Mouse (Mus musculus) forebrain, embryonic 13.5 days (tissue): ENCODE data around the gene Psg27. TPM values are rescaled to one million over a fixed set of nuclear protein-coding genes. Genes with fewer than 3 reads are reported as not detected.
"Not testable (repeated sequence)": the region's sequence is repeated elsewhere in the genome, so short reads cannot be mapped to it uniquely, and the experiment has no call there.

Experiments used
- ATAC-seq: fragments of 200-750 bp; cut with Nextera tagmentation; 2 replicates; pipeline ENCODE4 v1.8.0; 2017
- H3K27ac ChIP-seq: fragments of 300-500 bp; sonication (generic); 2 replicates; pipeline ENCODE4 v1.5.1; 2015; ENCODE audit warnings: inconsistent platforms, mild to moderate bottlenecking, moderate library complexity
- H3K27me3 ChIP-seq: fragments of 300-500 bp; sonication (generic); 2 replicates; pipeline ENCODE4 v1.6.1; 2015; ENCODE audit warnings: mild to moderate bottlenecking, inconsistent platforms
- H3K36me3 ChIP-seq: fragments of 300-500 bp; sonication (generic); 2 replicates; pipeline ENCODE4 v1.6.1; 2015; ENCODE audit warnings: mild to moderate bottlenecking, inconsistent platforms; ENCODE audit not compliant: poor library complexity, severe bottlenecking
- H3K4me1 ChIP-seq: fragments of 300-500 bp; sonication (generic); 2 replicates; pipeline ENCODE4 v1.6.1; 2015; ENCODE audit warnings: inconsistent platforms
- H3K4me2 ChIP-seq: fragments of 300-500 bp; sonication (generic); 2 replicates; pipeline ENCODE4 v1.6.1; 2015; ENCODE audit warnings: inconsistent platforms, mild to moderate bottlenecking, moderate library complexity
- H3K4me3 ChIP-seq: fragments of 300-500 bp; sonication (generic); 2 replicates; pipeline ENCODE4 v1.5.1; 2015; ENCODE audit warnings: mild to moderate bottlenecking, inconsistent platforms
- H3K9ac ChIP-seq: fragments of 300-500 bp; sonication (generic); 2 replicates; pipeline ENCODE4 v1.6.1; 2015; ENCODE audit warnings: mild to moderate bottlenecking, inconsistent platforms
- H3K9me3 ChIP-seq: fragments of 300-500 bp; sonication (generic); replicated peaks from 2 replicates; pipeline ENCODE4 v1.6.1; 2016; ENCODE audit warnings: inconsistent platforms
- WGBS: fragments of 180-500 bp; shearing (Covaris S2); methylation state at CpG from one replicate; pipeline ENCODE4 v1.1.7; 2015; 5-methylcytosine and 5-hydroxymethylcytosine counted together
- polyA plus RNA-seq: library from polyadenylated mRNA; unstranded; fragments of >200 nt; fragmentation: Nextera tagmentation; extraction: Ambion mirVana; gene quantifications from 2 replicates; pipeline ENCODE4 v1.2.1, GENCODE M21; 2015

The Psg27 gene
- not detected in 2 replicates for polyA plus RNA-seq

DNA sequence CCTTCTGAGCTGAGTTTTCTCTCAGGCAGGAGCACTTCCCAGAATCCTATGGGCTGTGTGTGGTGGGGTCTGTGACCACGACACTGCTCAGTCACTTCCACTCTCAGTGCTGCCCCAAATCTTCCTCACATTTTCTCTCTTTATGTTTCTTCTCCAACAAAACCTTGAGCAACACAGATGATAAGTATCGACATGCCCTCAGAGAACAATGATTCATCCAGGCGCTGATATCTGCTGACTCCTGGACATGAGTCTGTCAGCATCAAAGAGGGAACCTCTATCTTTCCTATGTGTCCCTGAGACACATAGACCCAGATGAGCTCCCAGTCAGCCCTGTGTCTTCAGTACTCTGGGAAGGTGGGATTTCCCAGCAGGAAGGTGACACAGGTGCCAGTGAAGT, at the start of gene Psg27:
Gene Psg27 (minus strand): TSS at position 101 of the 400 bp plus-strand sequence.
- H3K4me1 ChIP-seq: no peaks in the 10 kb centered on the region
- H3K27ac ChIP-seq: no peak within 1 kb of the TSS
- H3K4me2 ChIP-seq: no peak within 1 kb of the TSS
- no peak within 1 kb of the TSS for H3K9ac ChIP-seq
- no peak for ATAC-seq
- H3K9me3 ChIP-seq: peaks cover 16% of the 10 kb centered on the region; the same call in 1 of the 2 replicates
- no peaks in the 10 kb centered on the region for H3K27me3 ChIP-seq
- H3K36me3 ChIP-seq: no peaks in the 10 kb centered on the region
- WGBS: 85% methylated on average over 3 of the region's 3 CpGs
- no peak within 1 kb of the TSS for H3K4me3 ChIP-seq

- H3K9ac ChIP-seq, H3K4me1 ChIP-seq, H3K36me3 ChIP-seq, H3K9me3 ChIP-seq, H3K27me3 ChIP-seq, H3K4me3 ChIP-seq, ATAC-seq, H3K27ac ChIP-seq, H3K4me2 ChIP-seq: not testable (repeated sequence)
- 70% methylated on average over 2 of the region's 2 CpGs for WGBS
These were observed 49.3 kb upstream of the Psg27 start, which contains the start of gene Psg23 for GRCm38 (mm10) chr7:18616401-18616800. Psg23 (minus strand) TSS chr7:18616501.

GRCm38 (mm10) chr7:18559850-18560249, 7.3 kb downstream of the Psg27 start:
- H3K4me2 ChIP-seq: no peak overlapping the region
- ATAC-seq: no peak
- no peaks in the 10 kb centered on the region for H3K36me3 ChIP-seq
- no peak overlapping the region for H3K4me3 ChIP-seq
- no peak overlapping the region for H3K9ac ChIP-seq
- H3K27me3 ChIP-seq: no peaks in the 10 kb centered on the region
- H3K4me1 ChIP-seq: no peaks in the 10 kb centered on the region
- H3K9me3 ChIP-seq: 0 out of 2 replicates have a peak, but pooled peaks cover 4% of the 10 kb centered on the region
- no peak overlapping the region for H3K27ac ChIP-seq

DNA sequence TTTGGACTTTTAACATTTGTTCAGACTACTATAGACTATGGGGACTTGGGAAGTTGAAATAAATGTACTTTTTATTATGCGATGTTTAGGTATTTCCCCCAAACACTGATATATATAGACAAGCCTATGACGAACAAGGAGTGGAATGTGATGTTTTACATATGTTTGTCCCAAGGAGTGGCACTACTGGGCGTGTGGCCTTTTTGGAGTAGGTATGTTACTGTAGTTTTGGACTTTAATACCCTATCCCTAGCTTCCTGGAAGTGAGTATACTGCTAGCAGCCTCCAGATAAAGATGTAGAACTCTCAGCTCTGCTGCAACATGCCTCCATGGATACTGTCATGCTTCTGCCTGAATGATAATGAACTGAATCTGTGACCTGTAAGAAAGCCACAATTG, 11.4 kb downstream of the Psg27 start:
- not testable (repeated sequence) for H3K4me1 ChIP-seq, ATAC-seq, H3K4me2 ChIP-seq, H3K27me3 ChIP-seq, H3K27ac ChIP-seq, H3K9me3 ChIP-seq, H3K4me3 ChIP-seq, H3K36me3 ChIP-seq, H3K9ac ChIP-seq
- WGBS: 84% methylated on average over 3 of the region's 3 CpGs

DNA sequence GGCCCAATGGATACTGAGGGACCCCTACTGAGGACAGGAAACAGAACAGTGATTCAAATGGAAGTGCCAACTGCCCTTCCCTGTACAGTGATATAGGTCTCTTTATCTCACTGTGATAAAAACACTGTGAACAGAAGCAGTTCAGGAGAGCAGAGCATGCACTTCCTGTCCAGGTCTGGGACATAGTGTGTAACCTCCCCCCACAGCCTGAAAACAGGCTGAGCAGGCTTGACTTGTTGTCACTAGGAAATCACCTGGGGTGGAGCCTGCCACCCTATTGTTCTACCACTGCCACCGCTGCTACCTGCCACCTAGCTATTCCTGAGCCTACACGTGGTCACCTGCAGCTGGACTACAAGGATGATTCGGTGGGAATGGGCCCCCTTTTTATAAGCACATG, 33.7 kb downstream of the Psg27 start:
- no peaks in the 10 kb centered on the region for H3K36me3 ChIP-seq
- H3K9me3 ChIP-seq: peaks cover 6% of the 10 kb centered on the region
- H3K4me1 ChIP-seq: no peaks in the 10 kb centered on the region
- H3K4me2 ChIP-seq: no peak overlapping the region
- no peak overlapping the region for H3K27ac ChIP-seq
- H3K4me3 ChIP-seq: no peak overlapping the region
- no peak for ATAC-seq
- WGBS: 64% methylated on average over 3 of the region's 3 CpGs
- H3K9ac ChIP-seq: no peak overlapping the region
- no peaks in the 10 kb centered on the region for H3K27me3 ChIP-seq

DNA sequence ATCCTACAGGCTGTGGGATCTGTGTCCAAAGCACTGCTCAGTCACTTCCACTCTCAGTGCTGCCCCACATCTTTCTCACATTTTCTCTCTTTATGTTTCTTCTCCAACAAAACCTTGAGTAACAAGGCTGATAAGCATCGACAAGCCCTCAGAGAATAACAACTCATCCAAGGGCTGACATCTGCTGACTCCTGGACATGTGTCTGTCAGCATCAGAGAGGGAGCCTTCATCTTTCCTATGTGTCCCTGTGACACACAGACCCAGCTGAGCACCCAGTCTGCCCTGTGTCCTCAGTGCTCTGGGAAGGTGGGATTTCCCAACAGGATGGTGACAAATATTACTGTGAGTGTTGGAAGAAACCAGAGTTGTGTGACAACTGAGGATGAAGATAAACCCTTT, 34.9 kb downstream of the Psg27 start, which contains the start of gene Psg25:
Gene Psg25 (minus strand): TSS at position 101 of the 400 bp plus-strand sequence.
- no peak within 1 kb of the TSS for H3K27ac ChIP-seq
- H3K9ac ChIP-seq: no peak within 1 kb of the TSS
- H3K4me2 ChIP-seq: no peak within 1 kb of the TSS
- no peak for ATAC-seq
- no peaks in the 10 kb centered on the region for H3K36me3 ChIP-seq
- WGBS: 93% methylated on average over 1 of the region's 1 CpGs
- peaks cover 6% of the 10 kb centered on the region for H3K9me3 ChIP-seq
- no peak within 1 kb of the TSS for H3K4me3 ChIP-seq
- H3K27me3 ChIP-seq: no peaks in the 10 kb centered on the region
- no peaks in the 10 kb centered on the region for H3K4me1 ChIP-seq

DNA sequence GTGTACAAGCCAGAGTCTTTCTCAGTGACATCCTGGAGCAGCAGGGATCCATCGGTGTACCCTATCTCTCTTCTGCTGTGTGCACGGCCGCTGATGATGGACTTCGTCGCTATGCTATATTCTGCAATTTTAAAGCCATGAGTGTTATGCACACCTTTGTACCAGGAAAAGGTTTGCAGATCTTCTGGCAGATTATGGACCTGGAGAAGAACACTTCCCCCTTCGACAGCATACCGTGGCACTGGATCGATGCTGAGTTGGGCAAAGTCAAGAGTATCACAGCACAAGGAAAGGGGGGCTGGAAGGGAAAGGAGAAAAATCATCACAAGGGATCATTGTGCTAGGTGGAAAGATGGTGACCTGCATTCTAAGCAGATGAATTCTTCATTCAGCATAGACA, 42.4 kb downstream of the Psg27 start:
- H3K9me3 ChIP-seq: peaks cover 9% of the 10 kb centered on the region
- H3K4me2 ChIP-seq: no peak overlapping the region
- H3K4me3 ChIP-seq: no peak overlapping the region
- 92% methylated on average over 8 of the region's 8 CpGs for WGBS
- H3K36me3 ChIP-seq: no peaks in the 10 kb centered on the region
- H3K27ac ChIP-seq: no peak overlapping the region
- H3K9ac ChIP-seq: no peak overlapping the region
- no peak for ATAC-seq
- H3K27me3 ChIP-seq: no peaks in the 10 kb centered on the region
- H3K4me1 ChIP-seq: no peaks in the 10 kb centered on the region

GRCm38 (mm10) chr7:18512848-18513247, 54.3 kb downstream of the Psg27 start:
- not testable (repeated sequence) for H3K9ac ChIP-seq, H3K27me3 ChIP-seq, H3K27ac ChIP-seq, H3K36me3 ChIP-seq, ATAC-seq, H3K4me3 ChIP-seq, H3K4me1 ChIP-seq, H3K9me3 ChIP-seq, H3K4me2 ChIP-seq

GRCm38 (mm10) chr7:18512417-18512816, 54.7 kb downstream of the Psg27 start:
- 54% methylated on average over 2 of the region's 2 CpGs for WGBS
- H3K9ac ChIP-seq, H3K4me2 ChIP-seq, H3K4me1 ChIP-seq, ATAC-seq, H3K36me3 ChIP-seq, H3K4me3 ChIP-seq, H3K9me3 ChIP-seq, H3K27ac ChIP-seq, H3K27me3 ChIP-seq: not testable (repeated sequence)

GRCm38 (mm10) chr7:18511479-18511878, 55.6 kb downstream of the Psg27 start:
- WGBS: 22% methylated on average over 9 of the region's 9 CpGs
- H3K27ac ChIP-seq: no peak overlapping the region
- H3K4me2 ChIP-seq: no peak overlapping the region
- H3K9me3 ChIP-seq: no peaks in the 10 kb centered on the region
- no peaks in the 10 kb centered on the region for H3K4me1 ChIP-seq
- no peaks in the 10 kb centered on the region for H3K27me3 ChIP-seq
- H3K9ac ChIP-seq: no peak overlapping the region
- no peak for ATAC-seq
- no peak overlapping the region for H3K4me3 ChIP-seq
- H3K36me3 ChIP-seq: no peaks in the 10 kb centered on the region

Other genes with a start within 250 kb of the Psg27 start
- not detected in 2 replicates for gene Psg18, start 212.3 kb downstream of the Psg27 start, polyA plus RNA-seq
- gene Psg28, start 135.3 kb downstream of the Psg27 start, polyA plus RNA-seq: not detected in 2 replicates
- gene Psg26, start 83.1 kb downstream of the Psg27 start, polyA plus RNA-seq: not detected in 2 replicates
- gene Psg25, start 35.0 kb downstream of the Psg27 start, polyA plus RNA-seq: not detected in 2 replicates
- not detected in 2 replicates for gene Psg23, start 49.2 kb upstream of the Psg27 start, polyA plus RNA-seq
- gene Psg21, start 89.4 kb upstream of the Psg27 start, polyA plus RNA-seq: not detected in 2 replicates
- gene Psg20, start 118.9 kb upstream of the Psg27 start, polyA plus RNA-seq: not detected in 2 replicates
- gene Psg22, start 150.8 kb upstream of the Psg27 start, polyA plus RNA-seq: not detected in 2 replicates
- not detected in 2 replicates for gene Psg19, start 231.2 kb upstream of the Psg27 start, polyA plus RNA-seq